Mouse (Mus musculus) layer of hippocampus, adult 2 months (tissue): Measurements from ENCODE around the gene Kcnk4. TPM values are rescaled to one million over a fixed set of nuclear protein-coding genes. Genes with fewer than 3 reads are reported as not detected.

ENCODE experiments used
- DNase-seq, 2 experiments: peaks; one replicate each; pipeline ENCODE4 v3.0.0; 2022; ENCODE audit warnings: low spot score in 2 of 2
- H3K27ac ChIP-seq: fragments of 200-600 bp; 2 replicates; pipeline ENCODE4 v1.8.1; 2022
- H3K4me3 ChIP-seq: fragments of 200-600 bp; 2 replicates; pipeline ENCODE4 v1.8.1; 2022; ENCODE audit warnings: mild to moderate bottlenecking
- CTCF ChIP-seq: fragments of 200-600 bp; conservative IDR thresholded peaks from 2 replicates; pipeline ENCODE4 v1.8.1; 2022; ENCODE audit warnings: antibody characterized with exemption, mild to moderate bottlenecking, moderate library complexity
- total RNA-seq, 2 experiments: library from RNA; stranded (reverse); gene quantifications; 2 replicates each; pipeline ENCODE4 v1.2.3; 2021

Gene Kcnk4
- total RNA-seq, 2 experiments from 2014 or later = 15.3 to 18.2 TPM

DNA sequence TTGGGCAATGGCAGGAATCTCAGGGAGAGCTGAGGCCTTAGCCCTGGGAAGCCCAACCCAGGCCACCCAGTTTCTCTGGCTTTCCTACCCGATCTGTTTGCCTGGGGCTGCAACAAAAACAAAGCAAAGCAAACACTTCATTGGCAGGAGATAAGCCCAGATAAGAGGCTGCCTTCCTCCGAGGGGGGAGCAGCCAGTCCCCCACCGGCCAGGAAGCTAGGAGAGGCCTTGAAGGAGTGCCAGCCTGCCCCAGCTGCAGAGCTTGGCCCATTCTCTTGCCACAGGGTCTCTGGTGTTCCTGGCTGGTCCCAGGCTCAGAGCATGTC lies 18.4 kb upstream of the Kcnk4 start:
- H3K27ac ChIP-seq = peak overlapping the region; percentile 97
- peak overlapping the region; percentile 66 for H3K4me3 ChIP-seq
- TF ChIP-seq CTCF = no peak
- no peak for DNase-seq

DNA sequence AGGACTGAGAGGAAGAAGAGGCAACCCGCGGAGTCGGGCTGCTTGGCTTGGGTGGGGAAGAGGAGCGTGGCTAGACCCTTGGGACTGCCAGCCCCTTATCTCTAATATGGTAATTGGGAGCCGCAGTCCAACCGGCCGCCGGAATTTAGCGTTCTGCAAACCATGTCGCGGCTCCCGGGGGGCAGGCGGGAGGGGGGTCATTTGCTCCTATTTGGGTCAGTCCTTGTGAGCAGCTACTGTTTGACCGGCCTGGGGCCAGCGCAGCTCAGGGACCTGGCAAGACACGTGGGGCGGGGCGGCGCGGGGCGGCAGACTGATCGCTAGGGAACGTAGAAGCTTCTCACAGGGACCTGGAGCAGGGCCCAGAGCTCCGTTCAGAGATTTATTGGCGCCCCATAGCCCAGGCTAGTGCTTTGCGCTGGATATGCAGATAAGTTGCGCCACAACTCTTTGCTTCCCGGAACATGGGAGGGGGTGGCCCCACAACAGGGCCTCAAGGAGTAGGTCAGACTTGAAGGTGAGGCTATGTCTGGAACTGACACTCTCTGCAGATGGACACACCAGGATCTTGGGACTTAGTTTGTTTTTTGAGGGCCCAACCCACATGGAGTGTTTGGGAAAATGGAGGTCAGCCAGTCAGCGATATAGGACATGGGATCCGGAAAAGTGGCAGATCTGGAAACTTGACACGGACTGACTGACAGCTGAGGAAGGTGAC lies 17.8 kb upstream of the Kcnk4 start:
- Histone ChIP-seq H3K4me3 (peak overlapping the region; percentile 66), H3K27ac (peak overlapping the region; percentile 97)
- TF ChIP-seq CTCF = no peak
- DNase-seq = peak; percentile 66 to 77

DNA sequence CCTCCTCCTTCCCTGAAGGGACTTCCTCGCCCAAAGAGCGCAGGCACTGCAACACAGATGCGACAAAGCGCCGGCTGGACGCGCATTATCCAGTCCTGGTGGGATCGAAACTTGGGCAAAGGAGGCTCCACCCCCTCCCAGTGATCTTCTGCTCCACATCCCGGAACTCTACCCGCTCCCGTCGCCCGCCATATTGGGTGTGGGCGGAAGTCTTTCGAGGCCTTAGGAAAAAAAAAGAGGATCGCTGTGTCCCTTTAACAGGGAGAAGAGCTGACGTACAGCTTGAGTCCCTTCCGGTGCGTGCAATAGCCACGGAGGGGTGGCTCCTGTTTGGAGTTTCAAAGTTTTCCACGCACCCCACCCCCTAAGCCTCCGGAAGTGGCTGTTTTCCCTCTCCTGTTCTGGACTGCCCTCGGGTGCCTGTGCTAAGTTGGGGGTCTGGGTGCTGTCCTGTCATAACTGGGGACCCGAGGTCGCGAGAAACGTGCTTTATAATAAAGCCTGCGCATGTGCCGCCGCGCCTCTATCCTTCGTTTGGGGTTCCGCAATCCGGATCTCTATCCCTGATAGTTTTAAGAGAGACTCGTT lies 17.2 kb upstream of the Kcnk4 start:
- Histone ChIP-seq H3K4me3 (peak overlapping the region; percentile 66), H3K27ac (peak overlapping the region; percentile 97)
- peak; percentile 92 to 97 for DNase-seq
- TF ChIP-seq CTCF = no peak

DNA sequence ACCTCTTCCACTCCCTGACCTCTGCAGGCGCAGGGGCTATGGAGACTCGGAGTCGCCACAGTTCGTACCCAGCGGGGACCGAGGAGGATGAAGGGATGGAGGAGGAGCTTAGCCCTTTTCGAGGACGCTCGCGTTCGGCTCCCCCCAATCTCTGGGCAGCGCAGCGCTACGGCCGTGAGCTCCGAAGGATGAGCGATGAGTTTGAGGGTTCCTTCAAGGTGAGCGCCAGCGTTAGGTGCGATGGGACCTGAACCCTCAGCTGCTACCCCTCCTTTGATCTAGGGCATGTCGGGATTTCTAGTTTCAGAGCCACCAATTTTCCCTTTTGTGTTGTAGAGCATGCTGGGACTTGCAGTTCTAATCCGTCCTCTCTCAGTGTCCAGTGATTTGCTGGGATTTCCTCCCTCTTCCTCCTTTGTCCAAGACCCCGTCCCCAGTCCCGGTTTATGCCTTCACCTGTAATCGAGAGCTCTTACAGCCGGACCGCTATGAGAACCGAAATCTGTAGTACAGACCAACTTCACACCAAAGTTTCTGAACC lies 16.4 kb upstream of the Kcnk4 start:
- peak overlapping the region; percentile 97 for H3K27ac ChIP-seq
- peak overlapping the region; percentile 66 for H3K4me3 ChIP-seq
- TF ChIP-seq CTCF = no peak
- DNase-seq = peak; percentile 63

DNA sequence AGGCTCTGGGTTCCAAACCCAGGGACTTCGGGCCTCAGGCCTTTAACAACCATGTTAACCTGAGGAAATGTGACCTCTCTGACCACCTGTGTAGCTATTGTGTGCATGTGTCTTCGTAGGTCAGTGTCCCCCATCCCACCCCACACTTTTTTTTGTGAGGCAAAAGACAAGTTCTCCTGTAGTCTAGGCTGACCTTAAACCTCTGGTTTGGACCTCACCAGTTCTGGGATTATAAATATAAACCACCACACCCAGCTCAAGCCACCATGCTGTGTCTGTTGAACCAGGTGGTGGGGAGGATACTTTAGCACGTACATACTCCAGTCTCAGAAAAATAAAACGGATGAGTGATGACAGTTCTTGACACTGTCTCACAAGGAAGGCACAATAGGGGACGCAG lies 15.6 kb upstream of the Kcnk4 start:
- Histone ChIP-seq H3K27ac (peak overlapping the region; percentile 97; the same call in 1 of the 2 replicates), H3K4me3 (peak overlapping the region; percentile 66)
- TF ChIP-seq CTCF = no peak
- DNase-seq = no peak

DNA sequence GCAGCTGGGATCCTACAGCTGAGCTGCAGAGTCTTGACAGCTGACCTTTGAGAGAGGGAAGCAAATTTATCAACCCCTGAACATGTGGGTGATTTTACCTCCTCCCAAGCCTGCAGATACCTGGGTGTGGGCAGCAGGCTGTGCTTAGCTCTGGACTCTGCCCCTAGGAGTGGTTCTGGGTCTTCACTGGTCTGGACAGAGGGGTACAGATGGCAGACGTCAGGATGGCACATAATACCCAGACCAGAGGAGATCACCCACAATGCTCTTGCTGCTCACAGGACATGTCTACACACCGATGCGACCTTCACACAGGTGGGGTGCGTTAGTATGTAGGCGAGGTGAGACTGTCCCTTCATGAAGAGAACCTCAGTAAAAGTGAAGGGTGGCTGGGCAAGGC lies 15.2 kb upstream of the Kcnk4 start:
- DNase-seq = no peak
- Histone ChIP-seq H3K27ac (no peak overlapping the region), H3K4me3 (no peak overlapping the region)
- no peak for TF ChIP-seq CTCF

DNA sequence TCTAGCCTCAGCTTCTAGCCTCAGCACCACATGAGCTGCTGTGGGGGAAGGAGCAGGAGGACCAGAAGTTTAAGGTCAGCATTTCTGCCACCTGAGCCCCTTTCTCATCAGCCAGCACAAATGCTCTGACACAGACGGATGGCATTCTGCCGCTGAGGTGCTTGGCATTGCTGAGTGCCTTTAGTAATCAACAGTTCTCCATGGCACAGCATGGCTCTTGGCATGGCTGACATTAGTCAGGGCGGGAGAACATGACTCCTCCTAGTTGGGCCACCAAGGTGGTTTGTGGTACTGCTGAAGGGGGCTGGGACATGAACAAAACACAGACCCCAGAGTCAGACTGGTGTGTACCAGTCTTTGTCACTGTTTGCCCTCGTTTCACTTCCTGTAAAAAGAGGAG lies 13.9 kb upstream of the Kcnk4 start:
- no peak overlapping the region for H3K27ac ChIP-seq
- DNase-seq = no peak
- no peak for TF ChIP-seq CTCF
- no peak overlapping the region for H3K4me3 ChIP-seq

DNA sequence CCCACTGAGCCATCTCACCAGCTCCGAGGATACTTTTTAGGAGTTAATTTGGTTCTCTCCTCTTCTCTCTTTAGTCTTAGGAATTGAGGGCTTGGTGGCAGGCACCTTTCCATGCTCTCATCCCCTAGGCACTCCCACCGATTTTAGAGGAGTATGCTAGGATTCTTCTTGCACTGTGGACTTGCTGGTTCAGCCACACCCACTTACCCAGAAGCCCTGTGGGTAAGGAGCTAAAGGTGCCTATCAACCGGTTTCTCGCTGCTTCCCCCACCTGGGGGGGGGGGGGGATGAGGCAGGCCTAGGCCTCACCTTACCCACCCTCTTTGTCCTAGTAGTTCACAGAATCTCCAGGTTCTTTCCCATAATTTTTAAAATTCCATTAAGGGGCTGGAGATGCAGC lies 13.4 kb upstream of the Kcnk4 start:
- DNase-seq = no peak
- Histone ChIP-seq H3K4me3 (no peak overlapping the region), H3K27ac (no peak overlapping the region)
- no peak for TF ChIP-seq CTCF

DNA sequence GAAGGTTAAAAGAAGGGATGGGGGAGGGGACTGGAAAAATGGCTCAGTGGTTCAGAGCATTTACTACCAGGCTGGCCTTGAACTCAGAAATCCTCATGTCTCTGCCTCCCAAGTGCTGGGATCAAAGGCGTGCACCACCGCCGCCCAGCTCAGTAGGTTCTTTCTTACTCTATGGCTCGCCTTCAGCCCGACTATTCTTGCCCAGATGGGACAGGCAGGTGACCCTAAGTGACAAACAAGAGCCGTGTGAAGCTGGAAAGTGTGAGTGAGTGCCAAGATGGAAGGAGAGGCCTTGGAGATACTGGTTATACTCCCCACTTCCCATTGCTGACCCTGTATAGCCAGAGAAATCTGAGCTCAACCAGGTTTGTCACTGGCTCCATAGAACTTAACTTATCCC lies 9.4 kb upstream of the Kcnk4 start:
- no peak for DNase-seq
- TF ChIP-seq CTCF = no peak
- no peak overlapping the region for H3K4me3 ChIP-seq
- no peak overlapping the region for H3K27ac ChIP-seq

DNA sequence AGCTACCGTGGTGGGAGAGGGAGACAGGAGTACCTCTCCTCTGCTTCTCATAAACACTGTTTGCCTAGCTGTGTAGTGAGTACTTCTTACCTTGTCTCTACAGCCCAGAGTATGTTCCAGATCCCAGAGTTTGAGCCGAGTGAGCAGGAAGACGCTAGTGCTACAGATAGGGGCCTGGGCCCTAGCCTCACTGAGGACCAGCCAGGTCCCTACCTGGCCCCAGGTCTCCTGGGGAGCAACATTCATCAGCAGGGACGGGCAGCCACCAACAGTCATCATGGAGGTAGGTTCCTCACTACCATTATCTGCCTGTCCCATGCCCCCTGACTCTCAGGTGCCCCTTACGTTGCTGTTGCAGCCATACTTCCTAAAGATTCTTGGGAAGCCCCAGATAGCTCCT lies 8.4 kb upstream of the Kcnk4 start:
- Histone ChIP-seq H3K27ac (peak overlapping the region; percentile 98), H3K4me3 (peak overlapping the region; percentile 81)
- TF ChIP-seq CTCF = no peak
- DNase-seq = no peak

DNA sequence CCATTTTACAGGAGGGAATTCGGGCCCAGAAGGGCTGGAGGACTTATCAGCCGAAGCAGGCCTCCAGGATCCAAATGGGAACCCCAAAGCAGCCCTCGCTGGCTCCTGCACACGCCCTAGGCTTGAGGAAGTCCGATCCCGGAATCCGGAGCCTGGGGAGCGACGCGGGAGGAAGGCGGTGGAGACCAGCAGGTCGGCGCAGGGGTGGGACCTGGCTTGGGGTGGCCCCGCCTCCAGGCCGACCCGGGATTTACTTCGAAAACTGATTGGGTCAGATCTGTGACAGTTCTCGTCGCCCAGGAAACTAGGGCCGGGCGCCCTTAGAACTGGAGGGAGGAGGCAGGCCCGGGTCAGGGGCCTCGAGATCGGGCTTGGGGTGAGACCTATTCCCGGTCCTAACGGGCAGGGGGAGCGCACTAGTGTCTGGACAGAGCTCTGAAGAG lies 8.0 kb upstream of the Kcnk4 start, which contains the start of gene Gpr137:
TSS of gene Gpr137 (minus strand) at position 232 of the 443 bp plus-strand sequence.
- no peak; the same call in 1 of the 2 replicates for TF ChIP-seq CTCF
- H3K4me3 ChIP-seq = peak within 1 kb of the TSS; percentile 81
- H3K27ac ChIP-seq = peak within 1 kb of the TSS; percentile 98
- DNase-seq = peak; percentile 95

DNA sequence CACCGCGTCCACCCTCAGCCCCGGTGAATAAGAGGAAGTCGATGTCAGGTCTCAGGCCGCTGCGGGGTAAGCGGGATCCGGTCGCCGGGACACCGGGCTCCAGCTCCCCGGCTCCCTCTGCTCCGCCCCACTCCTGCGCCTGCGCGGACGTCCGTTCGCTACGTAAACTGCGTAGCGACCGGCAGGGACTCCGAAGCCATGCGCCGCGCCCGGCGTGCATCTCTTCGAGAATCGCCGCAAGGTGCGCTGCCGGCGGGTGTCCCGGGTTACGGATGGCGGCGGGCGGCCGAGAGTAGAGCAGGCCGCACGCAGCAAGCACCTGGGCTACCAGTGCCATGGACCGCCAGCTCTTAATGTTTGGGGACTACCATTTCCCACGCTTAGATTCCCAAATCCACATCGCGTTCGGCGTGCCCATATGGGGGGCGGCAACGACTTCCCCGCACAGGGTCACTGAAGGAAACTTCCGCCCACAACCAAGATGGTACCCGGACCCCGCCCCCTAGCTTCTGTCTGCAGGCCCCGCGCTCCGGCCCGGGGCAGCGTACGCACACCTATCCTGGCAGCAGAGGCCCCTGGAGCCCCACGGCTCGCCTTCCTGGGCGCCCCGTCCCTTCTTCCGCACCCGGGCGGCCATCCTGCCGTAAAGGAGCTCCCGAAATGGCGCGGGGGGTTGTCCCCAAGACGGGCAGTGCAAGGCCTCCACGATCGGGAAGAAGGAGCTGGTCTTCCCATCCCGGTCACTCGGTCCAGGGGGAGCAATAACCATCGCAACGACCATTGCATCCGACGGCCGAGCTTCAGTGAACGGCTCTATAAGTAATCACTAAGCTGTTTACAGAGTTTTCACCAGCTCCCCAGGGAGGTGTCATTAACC lies 7.3 kb upstream of the Kcnk4 start, which contains the start of gene Bad:
TSS of gene Bad (plus strand) at position 490 of the 877 bp plus-strand sequence.
- TF ChIP-seq CTCF = peak; percentile 33; the same call in 1 of the 2 replicates
- peak within 1 kb of the TSS; percentile 98 for H3K27ac ChIP-seq
- peak within 1 kb of the TSS; percentile 81 for H3K4me3 ChIP-seq

More for the DNA sequence above, 7.3 kb upstream of the Kcnk4 start, which contains the start of gene Bad:
- DNase-seq = peak; percentile 89 to 96
